Mouse (Mus musculus): ENCODE results near the gene Ap1b1.

Gene Ap1b1

DNA sequence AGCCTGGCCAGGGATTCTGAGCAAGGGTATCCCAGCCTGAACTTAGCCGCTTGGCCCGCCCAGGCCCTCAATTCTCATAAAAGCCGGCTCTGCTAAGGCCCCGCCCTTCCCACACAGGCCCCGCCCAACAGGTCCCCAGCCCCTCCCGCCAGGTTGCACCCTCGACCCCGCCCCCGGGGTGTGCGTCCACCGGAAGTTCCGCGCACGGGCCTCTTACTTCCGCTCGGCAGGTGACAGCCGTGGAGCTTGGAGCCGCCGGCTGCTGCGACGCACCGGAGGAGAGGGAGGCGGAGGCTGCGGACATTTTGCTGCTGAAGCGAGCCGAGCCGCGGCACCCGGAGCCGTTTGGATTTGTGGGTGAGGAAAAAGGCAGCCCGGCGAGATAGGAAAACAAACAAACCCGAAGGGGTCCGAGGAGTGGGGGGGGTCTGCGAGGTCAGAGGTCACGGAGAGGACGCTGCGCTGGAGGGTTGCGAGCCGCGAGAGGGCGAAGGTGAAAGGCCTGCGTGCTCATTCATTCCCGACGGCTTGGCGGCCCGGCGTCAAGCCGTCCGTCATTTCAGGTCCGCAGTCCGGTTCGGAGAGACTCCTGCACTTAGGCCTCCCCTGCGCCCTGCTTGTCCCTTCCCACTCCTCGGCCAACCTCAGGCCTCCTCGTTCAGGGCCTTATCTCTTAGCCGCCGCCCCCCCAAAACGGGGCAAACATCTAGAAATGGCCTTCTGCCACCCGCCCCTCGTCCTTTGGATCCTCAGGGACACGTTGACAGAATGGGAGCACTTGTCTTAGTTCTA is at the start of gene Ap1b1:
TSS of gene Ap1b1 (plus strand) at position 130 of the 792 bp plus-strand sequence.
- DNase-seq (ENCODE audit: low read depth): peak; percentile 56

DNA sequence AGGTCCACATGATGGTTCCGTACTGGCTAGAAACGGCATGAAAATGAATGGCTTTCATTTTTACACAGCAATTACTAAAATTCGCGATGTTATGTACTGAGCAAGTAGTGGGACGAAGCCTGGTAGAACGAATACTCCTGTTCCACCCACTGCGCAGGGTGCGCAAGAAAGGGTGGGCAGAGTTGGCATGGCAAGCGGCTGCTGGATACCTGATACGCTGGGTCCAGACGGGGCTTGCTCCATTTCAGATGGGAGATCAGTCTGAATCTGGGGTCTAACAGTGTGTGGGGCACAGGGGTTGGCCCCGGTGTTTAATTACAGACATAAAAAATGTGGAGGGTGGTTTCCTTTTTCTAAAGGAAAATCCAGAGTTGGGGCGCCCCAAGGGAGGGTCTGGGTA is 40.1 kb upstream of the Ap1b1 start:
- no peak for DNase-seq (ENCODE audit: low read depth)

DNA sequence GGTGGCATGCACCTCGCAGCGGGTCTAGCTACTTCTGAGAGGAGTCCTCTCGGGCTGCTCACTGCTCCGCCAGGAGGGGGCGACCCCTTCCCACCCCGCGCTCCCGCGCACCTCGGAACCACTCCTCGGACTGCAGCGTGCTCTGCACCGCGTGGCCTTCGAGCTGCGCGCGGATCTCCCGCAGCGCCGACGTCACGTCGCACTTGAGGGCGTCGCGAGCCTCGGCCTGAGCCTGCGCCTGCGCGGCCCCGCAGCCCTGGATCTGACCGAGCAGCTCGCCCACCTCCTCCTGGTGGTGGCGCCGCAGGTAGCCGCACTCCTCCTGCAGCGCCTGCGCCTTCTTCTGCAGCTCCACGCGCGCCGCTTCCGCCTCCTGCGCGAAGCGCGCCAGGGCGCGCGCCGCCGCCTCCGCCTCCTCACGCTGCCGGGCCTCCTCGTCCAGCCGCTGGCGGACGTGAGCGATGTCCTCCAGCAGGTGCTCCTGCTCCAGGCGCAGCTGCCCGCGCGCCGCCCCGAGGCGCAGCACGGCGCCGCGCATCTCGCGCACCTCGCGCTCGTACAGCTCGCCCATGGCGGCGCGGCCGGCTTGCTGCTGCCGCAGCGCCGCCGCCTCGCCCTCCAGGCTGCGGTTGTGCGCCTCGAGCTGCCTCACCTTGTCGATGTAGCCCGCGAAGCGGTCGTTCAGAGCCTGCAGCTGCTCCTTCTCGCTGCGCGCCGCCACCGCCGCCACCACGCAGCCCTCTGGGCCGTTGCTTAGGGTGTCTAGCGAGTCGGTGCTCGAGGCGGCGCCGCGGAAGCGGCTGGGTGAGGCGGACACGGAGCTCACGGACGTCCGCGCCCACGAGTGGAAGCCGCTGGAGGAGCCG is 39.4 kb upstream of the Ap1b1 start:
- DNase-seq (ENCODE audit: low read depth): no peak

DNA sequence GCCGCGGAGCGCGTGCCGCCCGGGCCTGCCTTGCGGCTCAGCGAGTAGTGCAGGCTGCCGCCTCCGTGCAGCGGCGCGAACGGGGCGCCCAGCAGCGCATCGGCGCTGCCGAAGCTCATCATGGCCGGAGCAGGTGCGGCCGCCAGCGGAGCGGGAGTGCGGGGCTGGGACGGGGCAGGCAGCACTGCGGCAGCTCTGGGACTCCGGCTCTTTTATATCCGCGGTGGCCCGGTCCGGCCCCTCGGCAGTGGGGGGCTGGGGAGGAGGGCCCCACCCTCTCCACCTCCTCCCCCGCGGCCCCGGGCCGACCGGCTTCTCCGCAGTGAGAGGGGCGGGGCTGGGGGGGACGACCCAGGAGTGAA is 38.8 kb upstream of the Ap1b1 start, which contains the start of gene Nefh:
TSS of gene Nefh (minus strand) at position 252 of the 362 bp plus-strand sequence.
- no peak for DNase-seq (ENCODE audit: low read depth)

DNA sequence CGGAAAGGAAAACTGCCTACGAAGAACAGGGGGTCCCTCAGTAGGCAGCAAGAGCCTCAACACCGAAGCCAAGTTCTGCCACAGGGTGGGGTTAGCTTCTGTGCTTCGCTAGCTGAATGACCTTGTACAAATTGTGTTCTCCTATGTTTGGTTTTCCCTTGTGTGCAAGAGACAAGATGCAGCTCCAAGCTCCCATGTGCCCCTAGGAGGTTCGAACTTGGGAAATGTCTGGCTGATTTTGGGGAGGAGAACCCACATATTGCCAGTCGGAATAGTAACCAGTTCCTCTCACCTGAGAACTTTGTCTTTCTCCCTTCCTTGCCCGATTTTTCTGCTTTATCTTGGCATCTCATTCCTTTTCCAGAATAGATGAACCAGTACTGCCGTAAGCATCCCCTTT is 37.8 kb upstream of the Ap1b1 start:
- no peak for DNase-seq (ENCODE audit: low read depth)

DNA sequence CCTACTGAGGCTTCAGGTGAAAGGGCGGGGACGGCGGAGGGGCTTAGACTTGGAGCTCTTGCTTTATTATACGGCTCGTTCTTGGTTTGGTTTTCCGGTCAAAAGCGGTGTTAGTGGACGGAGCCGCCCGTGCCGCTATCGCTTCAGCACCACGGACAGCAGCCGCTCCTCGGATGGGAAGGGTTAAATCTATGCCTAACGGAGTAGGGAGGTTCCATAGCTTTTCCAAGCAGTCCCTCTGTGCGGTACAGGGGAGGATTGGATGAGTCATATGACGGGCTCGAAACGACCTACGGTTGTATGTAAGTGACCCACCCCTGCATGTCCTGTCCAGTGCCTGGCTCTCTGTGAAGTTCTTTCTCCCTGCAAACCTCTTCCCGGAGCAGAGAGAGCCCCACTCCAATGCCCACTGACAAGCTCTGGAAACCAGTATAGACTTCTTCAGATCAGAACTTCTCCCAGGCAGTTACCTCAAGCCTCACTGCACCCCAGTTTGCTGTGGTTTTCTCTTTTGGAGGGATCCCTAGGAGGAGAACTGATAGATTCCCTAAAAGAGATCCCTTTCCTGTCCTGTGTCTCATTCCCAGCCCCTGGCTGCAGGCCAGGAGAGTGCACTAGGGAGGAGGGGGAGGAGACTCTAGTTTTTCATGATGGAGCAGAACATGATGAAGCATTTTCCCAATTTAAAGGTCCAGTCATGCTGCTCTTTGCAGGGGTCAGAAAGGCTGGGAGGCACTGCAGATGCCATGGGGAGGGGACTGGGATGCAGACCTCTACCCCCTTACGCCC is 37.2 kb upstream of the Ap1b1 start:
- no peak for DNase-seq (ENCODE audit: low read depth)

DNA sequence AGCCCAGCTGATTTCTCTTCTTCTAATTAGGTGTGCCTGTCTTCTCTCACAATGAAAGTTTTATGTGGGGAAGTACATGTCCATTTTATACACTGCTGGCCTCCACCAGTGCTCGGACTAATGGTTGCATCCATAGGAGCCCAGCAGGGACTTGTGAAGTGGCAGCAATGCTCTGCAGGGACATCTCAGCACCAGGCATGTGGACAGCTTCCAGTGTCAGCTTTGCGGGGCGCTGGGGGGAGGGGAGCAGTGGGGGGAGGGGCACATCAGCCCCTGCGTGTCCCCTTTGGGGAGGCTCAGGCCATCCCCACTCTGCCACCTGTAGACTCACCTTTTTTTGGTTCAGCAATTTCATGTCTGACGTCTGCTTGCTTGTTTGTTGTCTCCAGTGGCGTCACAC is 33.2 kb upstream of the Ap1b1 start:
- no peak for DNase-seq (ENCODE audit: low read depth)

DNA sequence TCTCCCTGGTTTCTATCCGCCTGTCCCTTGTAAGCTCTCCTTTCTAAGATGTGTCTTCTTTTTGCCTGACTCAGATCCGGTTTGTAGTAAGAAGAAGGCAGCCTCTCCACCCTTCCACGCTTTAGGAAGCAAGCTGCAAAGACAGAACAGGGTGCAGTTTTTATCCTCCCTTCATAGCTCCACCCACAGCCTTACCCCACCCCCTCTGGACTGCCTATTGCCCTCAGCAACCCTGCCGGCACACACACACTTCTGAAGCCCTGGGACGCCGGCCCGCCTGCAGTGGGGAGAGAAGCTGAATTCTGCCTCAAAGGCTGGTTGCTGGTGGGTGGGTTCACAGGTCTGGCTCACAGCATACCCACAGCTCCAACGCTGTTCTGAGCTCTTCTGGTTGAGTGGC is 32.7 kb upstream of the Ap1b1 start:
- no peak for DNase-seq (ENCODE audit: low read depth)

DNA sequence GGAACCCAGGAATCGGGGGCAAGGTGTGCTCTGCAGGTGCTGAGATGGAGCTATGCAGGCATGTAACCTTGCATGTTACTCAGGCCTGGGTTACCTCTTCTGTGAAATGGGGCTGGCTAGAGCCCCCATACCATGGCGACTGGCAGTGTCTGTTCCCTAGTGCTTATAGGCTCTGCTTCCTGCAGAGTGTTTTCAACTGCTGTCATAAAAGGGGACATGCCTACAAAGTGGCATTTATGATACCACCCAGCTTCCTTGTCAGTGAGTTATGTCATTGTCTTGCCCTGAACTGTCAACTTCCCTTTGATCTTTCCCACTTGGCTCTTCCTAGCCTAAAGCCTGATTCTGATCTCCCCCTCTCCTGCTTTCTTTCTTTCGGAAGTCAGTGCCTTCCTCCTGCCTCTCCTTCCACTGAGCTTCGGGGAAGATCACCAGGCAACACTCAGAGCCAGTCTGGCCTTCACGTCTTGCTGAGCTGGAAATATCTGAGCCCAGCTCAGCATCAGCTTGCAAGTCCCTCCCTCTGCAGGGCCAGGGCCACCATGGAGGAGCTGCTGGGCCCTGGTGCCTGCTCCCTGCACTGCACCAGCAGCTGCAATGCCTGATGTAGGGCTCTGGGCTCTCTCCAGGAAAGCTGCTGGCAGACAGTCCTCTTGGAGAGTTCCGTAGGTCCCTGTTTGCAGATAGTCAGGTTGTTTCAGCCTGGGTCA is 23.4 kb upstream of the Ap1b1 start:
- DNase-seq (ENCODE audit: low read depth): no peak

DNA sequence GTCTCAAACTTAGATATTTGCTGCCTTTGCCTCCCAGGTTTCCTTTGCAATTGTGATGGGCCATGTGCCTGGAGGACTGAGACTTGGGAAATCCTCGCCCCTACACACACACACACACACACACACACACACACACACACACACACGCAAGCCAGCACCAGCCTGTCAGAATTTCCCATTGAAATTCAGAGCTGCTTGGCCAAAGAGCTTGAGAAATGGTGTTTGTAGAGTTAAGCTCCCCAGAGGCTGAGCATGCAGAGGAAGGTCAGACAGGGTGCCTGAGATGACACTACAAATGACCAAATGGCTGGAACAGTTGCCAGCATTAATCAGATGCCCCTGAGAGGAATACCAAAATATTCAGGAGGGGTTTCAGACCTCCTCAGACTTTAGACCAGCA is 20.3 kb upstream of the Ap1b1 start:
- no peak for DNase-seq (ENCODE audit: low read depth)

DNA sequence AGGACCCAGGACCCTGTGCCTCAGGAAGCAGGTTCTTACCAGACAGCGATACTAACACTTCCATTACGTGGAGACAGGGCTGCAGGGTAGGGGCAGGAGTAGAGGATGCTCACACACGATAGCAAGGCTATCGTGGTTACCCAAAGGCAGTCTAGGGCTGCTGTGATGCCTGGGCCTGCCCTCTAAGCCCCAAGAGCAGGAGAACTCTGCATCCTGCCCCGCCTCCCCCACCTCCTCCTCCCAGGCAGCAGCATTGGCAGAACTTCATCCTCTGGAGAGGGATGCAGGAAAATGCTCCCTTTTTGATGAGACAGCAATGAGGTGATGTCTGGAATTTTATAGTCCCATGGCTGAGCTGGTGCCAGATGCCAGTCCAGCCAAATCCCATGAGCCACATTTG is 19.7 kb upstream of the Ap1b1 start:
- DNase-seq (ENCODE audit: low read depth): no peak

DNA sequence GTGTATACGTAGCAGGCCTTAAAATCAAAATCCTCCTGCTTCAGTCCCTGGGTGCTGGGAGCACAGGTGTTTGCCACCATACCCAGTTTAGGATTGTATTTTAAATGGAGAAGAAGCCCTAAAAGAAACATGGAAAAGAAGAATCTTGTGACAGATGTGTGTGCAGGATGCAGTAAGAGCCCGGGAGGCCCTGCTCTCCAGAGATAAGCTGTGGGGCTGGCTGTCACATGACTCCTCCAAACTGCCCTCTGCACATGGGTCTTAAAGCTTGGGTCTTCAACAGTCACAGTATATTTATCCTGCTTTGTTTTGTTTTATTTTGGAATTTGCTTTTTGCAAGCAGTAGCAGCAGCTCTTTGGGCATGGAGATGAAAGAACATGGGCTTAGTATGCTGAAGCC is 19.1 kb upstream of the Ap1b1 start:
- no peak for DNase-seq (ENCODE audit: low read depth)

DNA sequence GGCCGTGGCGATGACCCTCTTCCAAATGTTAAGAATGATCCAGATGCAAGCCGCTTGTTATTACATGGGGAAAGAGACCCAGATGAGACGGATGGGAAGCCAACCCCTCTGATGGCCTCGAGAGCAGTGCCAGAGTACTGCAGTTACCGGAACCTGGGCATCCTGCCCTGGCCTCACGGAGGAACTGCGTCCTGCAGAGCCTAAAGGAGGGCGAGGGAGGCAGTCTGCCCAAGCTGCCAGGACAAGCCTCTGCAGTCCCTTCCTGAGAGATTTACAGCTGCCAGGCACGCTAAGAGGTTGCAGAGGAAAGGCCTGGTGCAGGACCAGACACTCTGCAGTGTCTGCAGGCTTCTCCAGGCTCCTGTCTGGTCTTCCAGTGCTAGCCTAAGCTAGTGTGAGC is 18.2 kb upstream of the Ap1b1 start:
- DNase-seq (ENCODE audit: low read depth): no peak

DNA sequence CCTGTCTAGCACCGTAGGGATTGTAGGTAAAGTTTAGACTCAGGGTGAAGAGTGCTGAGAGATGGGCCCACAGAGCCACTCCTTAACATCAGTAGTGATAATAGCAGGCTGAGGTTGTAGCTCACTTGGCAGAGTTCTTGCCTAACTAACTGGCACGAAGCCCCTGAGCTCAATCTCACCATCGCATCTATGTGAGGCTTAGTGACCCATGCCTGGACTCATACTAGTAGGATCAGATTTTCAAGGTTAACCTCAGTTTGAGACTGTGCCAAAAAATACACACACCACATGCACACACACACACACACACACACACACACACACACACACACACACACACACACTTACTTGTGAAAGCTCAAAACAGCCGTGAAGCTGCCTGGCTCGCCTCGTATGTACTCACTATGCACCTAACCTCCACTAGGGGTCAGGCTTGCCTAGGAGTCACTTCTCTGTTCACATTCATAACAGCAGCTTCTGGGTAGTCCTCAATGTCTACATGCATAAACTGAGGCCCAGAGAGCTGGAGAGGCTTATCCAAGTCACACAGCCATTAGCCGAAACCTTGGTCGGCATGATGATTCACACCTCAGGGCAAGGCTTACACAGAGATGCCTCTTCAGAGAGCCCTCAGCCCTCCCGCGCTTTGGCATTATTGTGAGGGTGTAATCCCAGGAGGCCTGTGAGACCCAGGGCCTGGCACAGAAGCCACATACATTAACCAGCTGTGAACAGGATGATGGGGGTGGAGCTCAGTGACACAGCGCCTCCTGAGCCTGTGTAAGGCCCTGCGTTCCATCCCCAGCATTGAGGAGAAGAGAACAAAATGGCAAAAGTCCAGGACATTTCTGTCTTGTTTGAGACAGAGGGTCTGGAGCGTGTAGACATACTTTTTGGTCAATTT is 13.4 kb upstream of the Ap1b1 start:
- DNase-seq (ENCODE audit: low read depth): peak; percentile 40

DNA sequence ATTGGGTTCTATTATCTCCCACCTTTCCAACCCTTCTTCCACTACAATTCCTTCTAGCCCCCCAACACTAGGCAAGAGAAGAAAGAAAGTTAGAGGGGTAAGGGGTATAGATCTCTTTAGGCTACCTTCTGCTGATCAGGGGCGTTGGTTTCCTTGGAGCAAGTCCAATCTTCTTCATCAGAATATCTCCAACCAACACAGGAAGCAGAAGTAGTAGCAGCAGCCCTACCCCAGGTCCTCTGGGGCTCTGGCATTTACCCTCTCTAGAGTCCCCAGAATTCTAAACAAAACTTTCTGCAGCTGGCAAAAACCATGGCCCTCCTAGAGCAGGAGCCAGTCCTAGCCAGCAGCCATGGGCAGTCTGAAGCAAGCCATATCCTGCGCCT is 12.8 kb upstream of the Ap1b1 start:
- DNase-seq (ENCODE audit: low read depth): no peak

DNA sequence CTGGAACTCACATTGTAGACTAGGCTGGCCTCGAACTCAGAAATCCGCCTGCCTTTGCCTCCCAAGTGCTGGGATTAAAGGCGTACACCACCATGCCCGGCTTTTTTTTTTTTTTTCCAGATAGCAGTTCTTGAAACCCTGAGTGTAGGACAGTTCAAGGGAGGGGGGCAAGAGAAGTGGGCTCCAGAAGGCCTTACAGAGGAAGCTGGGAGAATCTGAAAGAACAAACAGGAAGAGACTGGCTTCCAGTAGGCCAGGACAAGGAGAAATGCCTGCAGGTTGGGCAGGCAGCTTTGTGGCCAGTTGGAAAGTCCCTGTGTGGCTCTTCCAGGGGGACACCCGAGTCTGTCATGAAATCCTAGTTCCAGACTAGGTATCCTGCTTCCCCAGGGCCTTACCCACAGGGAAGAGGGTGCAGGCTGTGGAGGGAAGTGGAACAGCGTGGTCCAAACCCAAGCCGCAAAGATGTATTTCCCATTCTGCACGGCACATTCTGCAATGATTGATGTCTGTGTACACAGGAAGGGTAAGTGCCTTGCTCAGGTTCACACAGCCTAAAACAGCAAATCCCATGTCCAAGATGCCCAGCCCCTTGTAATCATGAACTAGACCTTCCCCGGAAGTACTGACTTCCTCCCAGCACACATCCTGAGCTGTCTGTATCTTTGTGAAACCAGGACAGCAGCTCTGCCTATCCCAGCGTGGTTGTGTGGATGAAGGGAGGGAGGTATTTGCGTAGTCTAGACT is 12.1 kb upstream of the Ap1b1 start:
- no peak for DNase-seq (ENCODE audit: low read depth)

DNA sequence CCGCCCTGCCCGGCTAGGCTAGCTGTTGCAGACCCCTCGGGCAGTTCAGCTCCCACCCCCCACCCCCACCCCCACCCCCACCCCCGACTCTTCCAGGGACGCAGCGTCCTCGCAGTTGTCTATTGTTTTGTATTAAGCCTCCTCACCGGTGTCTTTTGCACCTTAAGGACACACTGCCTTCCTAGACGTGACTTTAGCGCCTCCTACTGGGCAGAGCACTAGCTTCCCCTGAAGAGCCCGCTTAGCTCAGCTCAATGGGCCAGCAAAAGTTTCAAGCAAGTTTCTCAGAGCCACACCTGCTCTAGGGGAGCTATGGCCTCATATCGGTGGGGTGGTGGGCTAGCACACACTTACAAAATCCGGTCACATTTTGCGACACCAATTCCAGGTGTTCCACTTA is 11.0 kb upstream of the Ap1b1 start:
- DNase-seq (ENCODE audit: low read depth): peak; percentile 27

DNA sequence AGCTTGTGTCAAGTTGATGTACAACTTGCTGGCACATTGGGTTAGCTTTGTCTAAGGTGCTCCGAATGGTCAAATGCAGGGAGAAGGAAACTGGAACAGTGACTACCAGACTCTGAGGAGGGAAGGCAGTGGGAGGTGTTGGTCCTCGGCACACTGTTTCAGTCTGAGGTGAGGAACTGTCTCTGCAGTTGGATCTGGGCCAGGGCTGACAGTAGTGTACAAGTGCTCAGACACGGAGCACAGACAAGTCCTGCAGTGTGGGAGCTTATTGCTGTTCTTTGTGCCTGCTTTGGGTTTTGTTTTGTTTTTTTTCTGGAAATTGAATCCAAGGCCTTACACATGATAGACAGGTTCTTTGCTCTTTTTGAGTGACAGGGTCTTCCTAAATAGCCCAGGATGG is 3.6 kb upstream of the Ap1b1 start:
- DNase-seq (ENCODE audit: low read depth): no peak

DNA sequence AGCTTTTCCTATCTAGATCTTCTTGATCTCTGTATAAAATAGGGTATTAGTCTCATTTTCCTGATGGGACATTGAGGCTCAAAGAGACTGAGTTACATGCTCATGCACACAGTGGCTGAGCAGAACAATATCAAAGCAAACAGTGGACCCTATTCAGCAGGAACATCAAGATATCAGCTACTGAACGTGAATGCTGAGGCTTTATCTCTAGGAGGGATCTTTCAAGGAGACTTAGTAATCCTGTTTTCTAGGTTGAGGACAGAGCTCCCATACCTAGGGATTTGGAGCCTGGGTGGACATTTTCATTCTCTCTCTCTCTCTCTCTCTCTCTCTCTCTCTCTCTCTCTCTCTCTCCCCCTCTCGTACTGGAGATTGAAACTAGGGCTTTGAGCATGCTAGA is 3.1 kb upstream of the Ap1b1 start:
- DNase-seq (ENCODE audit: low read depth): no peak

DNA sequence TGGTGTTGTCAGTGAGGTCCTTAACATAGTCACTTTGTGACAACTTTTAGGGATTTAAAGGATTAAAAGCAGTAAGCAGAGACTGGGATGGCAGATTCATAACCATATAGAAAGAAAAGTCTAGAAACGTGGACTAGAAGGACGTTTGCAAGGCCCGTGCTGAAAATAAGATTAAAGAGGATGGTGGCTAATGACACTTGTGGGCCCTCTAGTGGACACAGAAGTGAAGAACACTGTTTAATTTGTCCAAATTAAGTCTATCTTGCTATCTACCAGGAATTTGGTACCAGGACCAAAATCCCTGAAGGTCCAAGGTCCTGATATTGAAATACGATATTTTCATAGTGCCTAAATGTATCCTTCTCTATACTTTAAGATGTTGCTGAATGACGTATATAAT is 2.4 kb upstream of the Ap1b1 start:
- peak; percentile 13 for DNase-seq (ENCODE audit: low read depth)
